Mouse (Mus musculus): ENCODE measurements around the gene Nsun2. TPM values are rescaled to one million over a fixed set of nuclear protein-coding genes. Genes with fewer than 3 reads are reported as not detected.

The Nsun2 gene
- total RNA-seq, 2 experiments from 2014 or later, result 26.3 to 32.4 TPM

DNA sequence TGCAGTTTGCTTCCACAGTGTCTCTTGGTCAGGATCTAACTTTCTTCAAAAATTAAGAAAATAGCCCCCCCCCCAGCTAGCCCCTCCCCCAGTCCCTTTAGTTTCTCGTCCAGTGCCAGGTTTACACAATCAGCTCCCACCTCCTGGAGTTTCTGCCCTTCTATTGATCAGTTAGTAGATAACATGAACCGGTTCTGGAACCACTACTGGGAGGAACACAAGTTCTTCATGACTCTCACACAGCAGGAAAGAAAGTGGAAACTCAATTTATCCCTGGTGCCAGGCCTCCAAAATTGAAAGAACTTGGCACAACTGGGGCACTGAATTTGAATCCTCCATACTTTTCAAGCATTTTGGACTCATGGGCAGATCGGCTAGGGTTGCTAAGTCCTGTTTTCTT is 121.0 kb downstream of the Nsun2 start:
- no peak for ATAC-seq (replicated peaks; ENCODE audit: low FRiP score, poor library complexity, severe bottlenecking)

DNA sequence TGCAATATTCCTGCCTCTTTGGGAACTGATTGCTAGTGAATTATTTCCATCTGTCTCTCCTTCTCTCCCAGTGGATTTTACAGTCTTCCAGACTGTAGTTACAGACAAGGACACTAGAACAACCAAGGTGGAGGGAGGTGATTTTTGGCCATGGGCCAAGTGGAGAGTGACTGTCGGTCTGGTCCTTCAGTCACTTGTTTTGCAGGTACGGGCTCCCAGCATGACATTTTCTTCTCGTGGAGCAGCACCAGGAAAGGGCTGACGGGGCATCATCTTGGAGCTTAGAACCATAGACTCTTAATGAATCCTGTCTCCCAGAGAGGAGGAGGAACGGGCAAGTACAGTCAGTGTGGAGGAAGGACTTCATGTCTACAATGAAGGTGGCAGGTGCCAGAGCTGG is 138.6 kb downstream of the Nsun2 start:
- ATAC-seq (replicated peaks; ENCODE audit: low FRiP score, poor library complexity, severe bottlenecking), result no peak

DNA sequence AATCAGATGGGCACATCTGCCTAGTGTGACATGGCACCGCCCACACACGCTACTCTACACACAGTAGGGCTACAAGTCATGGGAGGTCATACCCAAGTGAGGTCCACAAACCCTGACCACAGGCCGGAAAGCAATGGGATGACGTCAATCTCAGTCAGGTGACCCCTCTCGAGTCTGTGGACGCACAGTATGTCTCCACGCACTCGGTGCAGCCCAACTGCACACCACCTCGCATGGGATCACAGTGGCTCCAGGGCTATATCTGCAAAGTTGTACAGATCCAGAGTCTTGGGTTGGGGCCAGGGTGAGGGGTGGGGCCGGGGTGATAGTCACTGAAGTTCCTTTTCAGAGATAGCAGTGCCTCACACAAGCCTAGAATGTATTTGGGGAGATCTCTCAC is 139.0 kb downstream of the Nsun2 start:
- no peak for ATAC-seq (replicated peaks; ENCODE audit: low FRiP score, poor library complexity, severe bottlenecking)

DNA sequence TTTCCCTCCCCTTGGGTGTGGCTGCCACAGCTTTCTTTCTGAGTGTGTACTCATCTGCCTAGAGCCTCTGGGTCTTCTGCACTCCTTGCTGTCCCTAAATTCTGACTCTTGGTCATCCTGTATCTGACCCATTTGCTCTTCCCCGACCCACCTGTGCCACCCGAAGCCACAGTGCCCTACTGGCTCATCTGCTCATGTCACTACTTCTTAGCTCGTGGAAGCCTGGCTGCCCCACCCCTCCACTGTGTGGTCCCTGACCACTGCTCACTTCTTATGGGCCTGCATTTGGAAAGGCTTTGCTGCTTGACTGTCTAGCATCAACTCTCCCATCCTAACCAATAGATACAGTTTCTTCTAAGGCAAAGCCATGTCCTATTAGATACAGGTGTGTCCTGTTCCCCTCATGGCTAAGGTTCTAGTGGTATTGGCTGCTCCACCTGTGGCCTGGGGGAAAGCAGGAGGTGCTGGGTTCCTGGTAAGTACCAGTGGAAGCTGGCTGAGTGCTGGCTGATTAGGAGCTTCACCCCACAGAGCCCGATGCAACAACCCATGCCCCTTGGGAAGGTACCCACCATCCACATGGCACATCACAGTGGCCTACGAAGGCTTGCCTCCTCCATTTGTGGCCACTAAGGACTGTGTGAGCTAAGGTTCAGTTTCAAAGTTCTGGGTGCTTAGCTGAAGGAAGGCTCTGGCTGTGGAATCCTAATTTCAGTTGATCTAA is 139.8 kb downstream of the Nsun2 start:
- no peak for ATAC-seq (replicated peaks; ENCODE audit: low FRiP score, poor library complexity, severe bottlenecking)

DNA sequence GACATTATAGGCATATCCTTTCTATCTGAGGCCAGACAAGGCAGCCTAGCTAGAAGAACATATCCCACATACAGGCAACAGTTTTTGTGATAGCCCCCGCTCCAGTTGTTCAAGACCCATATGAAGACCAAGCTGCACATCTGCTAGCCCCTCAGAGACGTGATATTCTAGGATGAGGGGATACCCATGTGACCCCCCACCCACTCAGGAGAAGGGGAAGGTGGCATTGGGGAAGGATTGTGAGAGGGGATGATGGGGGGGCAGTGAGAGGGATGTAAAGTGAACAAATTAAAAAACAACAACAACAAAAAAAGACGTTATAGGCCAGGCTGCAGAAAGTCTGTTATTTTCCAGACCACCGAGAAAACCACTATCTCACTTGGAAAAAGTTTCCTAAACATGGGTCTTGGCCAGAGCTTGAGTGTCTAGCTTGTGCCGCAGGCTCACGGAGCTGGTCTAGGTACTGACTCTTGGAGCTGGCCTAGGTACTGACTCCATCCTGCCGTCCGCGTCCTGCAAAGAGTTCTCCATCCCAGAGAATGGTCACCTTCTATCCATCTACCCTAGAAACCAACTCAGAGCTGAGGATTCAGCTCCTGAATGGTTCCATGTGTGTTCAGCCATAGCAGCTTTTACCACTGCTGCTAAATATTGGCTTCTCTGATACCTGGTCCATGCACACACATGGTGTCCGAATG is 140.5 kb downstream of the Nsun2 start:
- no peak for ATAC-seq (replicated peaks; ENCODE audit: low FRiP score, poor library complexity, severe bottlenecking)

Other genes starting within 250 kb of the Nsun2 start
- 6.3 and 7.7 TPM in 2 replicates for gene Tent4a, start 871 bp downstream of the Nsun2 start, total RNA-seq (2015; ENCODE audit: low replicate concordance)
- gene Tent4a, start 871 bp downstream of the Nsun2 start, total RNA-seq (2017; ENCODE audit: low replicate concordance), result 9.2 and 9.9 TPM in 2 replicates
- 3.8 TPM in 1 of 2 replicates, not detected in the other for gene Srd5a1, start 77.7 kb downstream of the Nsun2 start, total RNA-seq (2015; ENCODE audit: low replicate concordance)
- 0.56 TPM in 1 of 2 replicates, not detected in the other for gene Srd5a1, start 77.7 kb downstream of the Nsun2 start, total RNA-seq (2017; ENCODE audit: low replicate concordance)
- not detected in 2 replicates for gene Ube2ql1, start 206.1 kb downstream of the Nsun2 start, total RNA-seq (2015; ENCODE audit: low replicate concordance)
- gene Ube2ql1, start 206.1 kb downstream of the Nsun2 start, total RNA-seq (2017; ENCODE audit: low replicate concordance), result not detected in 2 replicates

Data from erythroblast, adult 5-6 weeks (primary cell).